Mouse (Mus musculus): ENCODE data around the gene Ccdc9.
A peak's percentile ranks its signal among the peaks of the same experiment; 100 is the strongest.
"Not testable (repeated sequence)": the region's sequence is repeated elsewhere in the genome, so short reads cannot be mapped to it uniquely, and the experiment has no call there.

The Ccdc9 gene

GRCm38 (mm10) chr7:16266593-16266992 is 20.0 kb downstream of the Ccdc9 start:
- peak in 1 of 2 experiments; percentile 31 for DNase-seq

GRCm38 (mm10) chr7:16265856-16266255 is 20.7 kb downstream of the Ccdc9 start:
- DNase-seq: no peak

GRCm38 (mm10) chr7:16263843-16264242 is 22.8 kb downstream of the Ccdc9 start:
- DNase-seq: no peak

GRCm38 (mm10) chr7:16263015-16263787 is 23.4 kb downstream of the Ccdc9 start:
- peak; percentile 82 to 95 for DNase-seq

- DNase-seq: no peak
These were observed 25.5 kb downstream of the Ccdc9 start for GRCm38 (mm10) chr7:16261097-16261496.

- DNase-seq: no peak
These were observed 27.4 kb downstream of the Ccdc9 start, which contains the start of gene C5ar1 for GRCm38 (mm10) chr7:16259110-16259590. Gene C5ar1, minus strand, starts transcription at chr7:16259540.

- no peak for DNase-seq
These were observed 28.8 kb downstream of the Ccdc9 start for GRCm38 (mm10) chr7:16257830-16258229.

- DNase-seq: not testable (repeated sequence)
These were observed 30.6 kb downstream of the Ccdc9 start for GRCm38 (mm10) chr7:16255963-16256362.

GRCm38 (mm10) chr7:16254195-16254594 is 32.4 kb downstream of the Ccdc9 start:
- DNase-seq: no peak

GRCm38 (mm10) chr7:16250687-16251086 is 35.9 kb downstream of the Ccdc9 start:
- no peak for DNase-seq

GRCm38 (mm10) chr7:16245958-16246357 is 40.6 kb downstream of the Ccdc9 start:
- DNase-seq: peak in 1 of 2 experiments; percentile 15

GRCm38 (mm10) chr7:16244067-16244466 is 42.5 kb downstream of the Ccdc9 start, which contains the start of gene C5ar2:
Gene C5ar2, minus strand, starts transcription at chr7:16244154.
- DNase-seq: no peak

- DNase-seq: no peak
These were observed 44.4 kb downstream of the Ccdc9 start for GRCm38 (mm10) chr7:16242198-16242597.

GRCm38 (mm10) chr7:16241787-16242186 is 44.8 kb downstream of the Ccdc9 start:
- DNase-seq: no peak

- DNase-seq: no peak
These were observed 45.7 kb downstream of the Ccdc9 start for GRCm38 (mm10) chr7:16240978-16241303.

- DNase-seq: no peak
These were observed 46.2 kb downstream of the Ccdc9 start for GRCm38 (mm10) chr7:16240281-16240977.

- peak in 1 of 2 experiments; percentile 48 for DNase-seq
These were observed 47.0 kb downstream of the Ccdc9 start for GRCm38 (mm10) chr7:16239554-16239997.

GRCm38 (mm10) chr7:16229869-16230268 is 56.7 kb downstream of the Ccdc9 start:
- DNase-seq: peak; percentile 72 to 85
